Mouse (Mus musculus) spleen, postnatal 36 days (tissue): ENCODE measurements around the gene 4921511M17Rik.
"Not testable (repeated sequence)": the region's sequence is repeated elsewhere in the genome, so short reads cannot be mapped to it uniquely, and the experiment has no call there.

Experiments
- DNase-seq, 2 experiments: peaks; one replicate each; pipeline ENCODE4 v3.0.0; 2022; ENCODE audit warnings: low spot score in 2 of 2, mixed read lengths in 1 of 2

4921511M17Rik gene

GRCm38 (mm10) chrX:154033727-154034126, at the start of gene 4921511M17Rik:
TSS of gene 4921511M17Rik (minus strand) at chrX:154033827.
- DNase-seq, result not testable (repeated sequence)

DNA sequence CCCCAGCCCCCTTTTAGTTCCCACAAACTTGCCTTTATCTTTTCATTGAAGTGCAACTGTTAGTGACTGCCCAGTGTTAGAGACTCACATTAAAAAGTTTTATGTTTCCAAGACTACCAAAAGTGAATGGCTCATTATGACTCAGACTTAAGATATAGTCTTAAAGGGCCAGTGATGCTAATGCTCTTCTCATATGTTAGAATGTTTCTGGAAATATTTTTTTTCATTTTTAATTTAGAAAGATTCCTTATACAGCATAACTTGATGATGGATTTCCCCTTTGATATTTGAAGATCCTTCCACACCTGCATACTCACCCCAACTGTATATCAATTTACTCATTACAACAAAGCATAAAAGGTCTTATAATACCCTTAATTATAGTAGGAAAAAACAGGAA, 21.3 kb upstream of the 4921511M17Rik start, which contains the start of gene Gm10057:
Gene Gm10057 (minus strand): TSS at position 101 of the 400 bp plus-strand sequence.
- DNase-seq, result not testable (repeated sequence)

DNA sequence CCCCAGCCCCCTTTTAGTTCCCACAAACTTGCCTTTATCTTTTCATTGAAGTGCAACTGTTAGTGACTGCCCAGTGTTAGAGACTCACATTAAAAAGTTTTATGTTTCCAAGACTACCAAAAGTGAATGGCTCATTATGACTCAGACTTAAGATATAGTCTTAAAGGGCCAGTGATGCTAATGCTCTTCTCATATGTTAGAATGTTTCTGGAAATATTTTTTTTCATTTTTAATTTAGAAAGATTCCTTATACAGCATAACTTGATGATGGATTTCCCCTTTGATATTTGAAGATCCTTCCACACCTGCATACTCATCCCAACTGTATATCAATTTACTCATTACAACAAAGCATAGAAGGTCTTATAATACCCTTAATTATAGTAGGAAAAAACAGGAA, 21.1 kb downstream of the 4921511M17Rik start, which contains the start of gene Samt1:
Gene Samt1 (minus strand): TSS at position 101 of the 400 bp plus-strand sequence.
- not testable (repeated sequence) for DNase-seq

DNA sequence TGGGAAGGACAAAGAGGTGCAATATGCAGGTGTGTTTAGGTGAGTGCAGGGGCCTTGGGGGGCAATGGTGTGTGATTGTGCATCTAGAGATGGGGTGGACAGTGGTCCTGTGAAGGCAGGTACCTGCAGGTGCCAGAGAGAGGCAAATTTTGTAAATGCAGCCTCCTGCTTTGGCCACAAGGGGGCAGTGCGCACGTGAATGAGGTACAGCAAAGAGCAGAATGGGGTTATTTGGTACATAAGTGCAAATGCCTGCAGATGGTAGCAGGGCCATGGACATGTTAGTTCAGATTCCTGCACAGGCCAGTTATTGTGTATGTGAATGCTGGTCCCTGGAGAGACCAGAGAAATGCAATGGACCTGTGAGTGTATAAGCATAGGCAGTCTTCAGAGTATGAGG, 56.7 kb downstream of the 4921511M17Rik start:
- not testable (repeated sequence) for DNase-seq

GRCm38 (mm10) chrX:153976467-153976866, 57.2 kb downstream of the 4921511M17Rik start:
- DNase-seq, result not testable (repeated sequence)

- DNase-seq, result no peak
Measured at GRCm38 (mm10) chrX:153974450-153974849, 59.2 kb downstream of the 4921511M17Rik start.
